Mouse (Mus musculus): Measurements from ENCODE around the gene Zfand3.

Zfand3 gene

GRCm38 (mm10) chr17:30196401-30197279, 192.1 kb downstream of the Zfand3 start:
- DNase-seq, result peak; percentile 23

- peak; percentile 10 for DNase-seq
Measured at GRCm38 (mm10) chr17:30197280-30198030, 192.9 kb downstream of the Zfand3 start.

- no peak for DNase-seq
Measured at GRCm38 (mm10) chr17:30198422-30198821, 193.9 kb downstream of the Zfand3 start.

- no peak for DNase-seq
Measured at GRCm38 (mm10) chr17:30199374-30200247, 195.1 kb downstream of the Zfand3 start.

- no peak for DNase-seq
Measured at GRCm38 (mm10) chr17:30200283-30200682, 195.8 kb downstream of the Zfand3 start.

- DNase-seq, result no peak
Measured at GRCm38 (mm10) chr17:30205062-30205825, 200.7 kb downstream of the Zfand3 start.

- DNase-seq, result no peak
Measured at GRCm38 (mm10) chr17:30210262-30210661, 205.7 kb downstream of the Zfand3 start.

- no peak for DNase-seq
Measured at GRCm38 (mm10) chr17:30210936-30211335, 206.4 kb downstream of the Zfand3 start.

- no peak for DNase-seq
Measured at GRCm38 (mm10) chr17:30212647-30213046, 208.1 kb downstream of the Zfand3 start.

- no peak for DNase-seq
Measured at GRCm38 (mm10) chr17:30213371-30213770, 208.8 kb downstream of the Zfand3 start.

- peak; percentile 84 for DNase-seq
Measured at GRCm38 (mm10) chr17:30214393-30214792, 209.9 kb downstream of the Zfand3 start.

- no peak for DNase-seq
Measured at GRCm38 (mm10) chr17:30215741-30216140, 211.2 kb downstream of the Zfand3 start.

GRCm38 (mm10) chr17:30221677-30222076, 217.1 kb downstream of the Zfand3 start:
- DNase-seq, result no peak

- no peak for DNase-seq
Measured at GRCm38 (mm10) chr17:30222361-30222760, 217.8 kb downstream of the Zfand3 start.

- DNase-seq, result no peak
Measured at GRCm38 (mm10) chr17:30222837-30223236, 218.3 kb downstream of the Zfand3 start.

GRCm38 (mm10) chr17:30225030-30225740, 220.7 kb downstream of the Zfand3 start:
- DNase-seq, result no peak

GRCm38 (mm10) chr17:30228439-30229215, 224.1 kb downstream of the Zfand3 start:
- DNase-seq, result peak; percentile 63

- DNase-seq, result no peak
Measured at GRCm38 (mm10) chr17:30230428-30230827, 225.9 kb downstream of the Zfand3 start.

- DNase-seq, result no peak
Measured at GRCm38 (mm10) chr17:30231483-30231882, 226.9 kb downstream of the Zfand3 start.

GRCm38 (mm10) chr17:30232698-30233097, 228.2 kb downstream of the Zfand3 start:
- DNase-seq, result no peak

- DNase-seq, result no peak
Measured at GRCm38 (mm10) chr17:30235380-30235779, 230.8 kb downstream of the Zfand3 start.
